ENCODE assay signal across 10 mouse cellular contexts in the genomic region with DNA sequence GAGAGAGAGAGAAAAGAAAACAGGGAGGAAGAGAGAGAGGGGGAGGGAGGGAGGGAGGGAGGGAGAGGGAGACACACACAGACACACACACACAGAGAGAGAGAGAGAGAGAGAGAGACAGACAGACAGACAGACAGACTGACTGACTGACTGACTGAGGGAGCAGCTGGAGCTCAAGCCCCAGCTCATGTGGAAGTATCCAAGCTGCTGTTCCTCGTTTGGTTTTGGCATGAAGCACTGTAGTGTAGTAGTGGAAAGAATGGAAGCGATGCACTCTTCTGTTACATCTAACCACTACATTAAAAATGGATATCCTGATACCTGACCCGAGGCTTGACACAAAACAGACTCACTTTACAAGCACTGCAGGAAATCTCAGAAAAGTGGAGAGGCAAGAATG. TPM values are rescaled to one million over a fixed set of nuclear protein-coding genes. Genes with fewer than 3 reads are reported as not detected.
DNase-seq lines count a peak whose midpoint lies in the region; ATAC-seq and TF ChIP-seq lines count a peak whose summit lies in the region.
"Had no signal": no experiment of that assay in that cellular context is flagged by ENCODE, and none has a peak within 500 bp of the region (broad histone marks: within the 10 kb centered on the region; RNA-seq: fewer than 3 reads in every experiment).

No protein-coding gene starts in this region.

- TF ChIP-seq EP300 in heart, postnatal 0 days (IDR thresholded peaks at IDR 0.05; ENCODE audit: low read depth), result no peak

- no peaks in the 10 kb centered on the region for H3K9me3 ChIP-seq in heart, postnatal 0 days (replicated peaks; ENCODE audit: control insufficient read depth, low read length)
- H3K9me3 ChIP-seq: midbrain, embryonic 10.5 days had no signal

- no peak for TF ChIP-seq POLR2A in small intestine, adult 2 months (IDR thresholded peaks at IDR 0.05; ENCODE audit: low read depth, low read length)

- TF ChIP-seq CTCF in layer of hippocampus, adult 2 months (conservative IDR thresholded peaks at IDR 0.05), result no peak
- TF ChIP-seq CTCF in heart, postnatal 0 days (IDR thresholded peaks at IDR 0.05; ENCODE audit: low read depth), result no peak
- no peak for TF ChIP-seq CTCF in small intestine, adult 2 months (IDR thresholded peaks at IDR 0.05; ENCODE audit: extremely low read depth, insufficient read length, insufficient replicate concordance, low read depth, low read length)

- no peaks in the 10 kb centered on the region for H3K36me3 ChIP-seq in heart, postnatal 0 days (replicated peaks; ENCODE audit: control insufficient read depth, insufficient read depth, low read length)
- H3K36me3 ChIP-seq in small intestine, adult 2 months (ENCODE audit: control insufficient read depth, insufficient read depth, low read length), result no peaks in the 10 kb centered on the region
- H3K36me3 ChIP-seq: midbrain, embryonic 10.5 days had no signal

- H3K9ac ChIP-seq in heart, postnatal 0 days (replicated peaks; ENCODE audit: low read depth, low read length), result no peak overlapping the region

- H3K4me2 ChIP-seq in heart, postnatal 0 days (ENCODE audit: low read depth, low read length), result peak overlapping the region; percentile 32

- DNase-seq in layer of hippocampus, adult 2 months (ENCODE audit: low spot score in 2 of 2), result no peak
- DNase-seq in layer of hippocampus, adult 9-10 months (ENCODE audit: low spot score), result no peak
- peak; percentile 29 for DNase-seq in forelimb bud, embryonic 11.5 days (ENCODE audit: low read depth, low spot score)
- DNase-seq in heart, postnatal 0 days (ENCODE audit: low spot score), result peak; percentile 52
- DNase-seq in right cerebral cortex, postnatal 10 days (ENCODE audit: low spot score in 2 of 2), result no peak
- DNase-seq: adrenal gland, postnatal 36 days; cerebellum, postnatal 25 days had no signal

- ATAC-seq in heart, postnatal 0 days (ENCODE audit: insufficient read depth, low read depth), result peak; percentile 79
- ATAC-seq in erythroblast, adult 5-6 weeks (replicated peaks; ENCODE audit: low FRiP score, poor library complexity, severe bottlenecking), result no peak

- H3K27ac ChIP-seq in layer of hippocampus, adult 2 months, result peak overlapping the region; percentile 43; the same call in 1 of the 2 replicates
- H3K27ac ChIP-seq in heart, postnatal 0 days (ENCODE audit: low read depth), result peak overlapping the region; percentile 68
- H3K27ac ChIP-seq in small intestine, adult 2 months (ENCODE audit: insufficient read depth, low read depth, low read length), result peak overlapping the region; percentile 28; the same call in 1 of the 2 replicates
- H3K27ac ChIP-seq: midbrain, embryonic 10.5 days had no signal

- 15% methylated on average over 3 of the region's 3 CpGs for WGBS in heart, postnatal 0 days
- 61% methylated on average over 3 of the region's 3 CpGs for WGBS in small intestine, adult 2 months

- no peaks in the 10 kb centered on the region for H3K27me3 ChIP-seq in heart, postnatal 0 days (ENCODE audit: control insufficient read depth, insufficient read depth, low read length)
- no peaks in the 10 kb centered on the region for H3K27me3 ChIP-seq in small intestine, adult 2 months (ENCODE audit: control insufficient read depth, insufficient read depth, low read length)

- H3K4me3 ChIP-seq in layer of hippocampus, adult 2 months, result no peak overlapping the region
- 0 out of 2 replicates have a peak overlapping the region, but pooled peaks have one; percentile 15 for H3K4me3 ChIP-seq in heart, postnatal 0 days (ENCODE audit: low read depth, low read length)
- no peak overlapping the region for H3K4me3 ChIP-seq in small intestine, adult 2 months (ENCODE audit: low read depth, low read length)
- H3K4me3 ChIP-seq: midbrain, embryonic 10.5 days had no signal

- no peaks in the 10 kb centered on the region for H3K4me1 ChIP-seq in heart, postnatal 0 days (ENCODE audit: control insufficient read depth, insufficient read depth)
- H3K4me1 ChIP-seq in small intestine, adult 2 months (ENCODE audit: control insufficient read depth, insufficient read depth, insufficient read length, low read length), result no peaks in the 10 kb centered on the region
- H3K4me1 ChIP-seq: midbrain, embryonic 10.5 days had no signal

RNA-seq across cellular contexts. Expression of a gene that starts 1.4 kb away (rescaled TPM):
- 1 to 10 TPM in 1 of 2 experiments, under 1 TPM in 1; 0.83 to 1.2 TPM for total RNA-seq in layer of hippocampus, adult 2 months (2021)
- 45.8 and 67.5 TPM in 2 replicates for total RNA-seq in heart, postnatal 0 days (2014; rRNA removed; ENCODE audit: low replicate concordance)
- polyA plus RNA-seq in heart, postnatal 0 days (2015; fragmentation: Nextera tagmentation; extraction: Ambion mirVana), result 56.0 and 62.7 TPM in 2 replicates
- 0.06 and 0.18 TPM in 2 replicates for polyA plus RNA-seq in small intestine, adult 2 months (2012; rRNA removed)
- not detected in 2 replicates for total RNA-seq in erythroblast, adult 5-6 weeks (2015; ENCODE audit: low replicate concordance)
- total RNA-seq in erythroblast, adult 5-6 weeks (2017; ENCODE audit: low replicate concordance), result not detected in 2 replicates

RNA-seq across cellular contexts. Expression of a gene that starts 36.6 kb away (rescaled TPM):
- total RNA-seq in layer of hippocampus, adult 2 months (2021), result under 1 TPM; 0.31 to 0.59 TPM
- not detected in 2 replicates for total RNA-seq in heart, postnatal 0 days (2014; rRNA removed; ENCODE audit: low replicate concordance)
- 0.43 and 0.59 TPM in 2 replicates for polyA plus RNA-seq in heart, postnatal 0 days (2015; fragmentation: Nextera tagmentation; extraction: Ambion mirVana)
- polyA plus RNA-seq in small intestine, adult 2 months (2012; rRNA removed), result not detected in 2 replicates
- total RNA-seq in erythroblast, adult 5-6 weeks (2015; ENCODE audit: low replicate concordance), result 1.5 TPM in 1 of 2 replicates, not detected in the other
- total RNA-seq in erythroblast, adult 5-6 weeks (2017; ENCODE audit: low replicate concordance), result 1.4 TPM in 1 of 2 replicates, not detected in the other

RNA-seq across cellular contexts. Expression of a gene that starts 41.0 kb away (rescaled TPM):
- 1 to 10 TPM; 6.5 to 8.1 TPM for total RNA-seq in layer of hippocampus, adult 2 months (2021)
- 5.3 and 6.6 TPM in 2 replicates for total RNA-seq in heart, postnatal 0 days (2014; rRNA removed; ENCODE audit: low replicate concordance)
- polyA plus RNA-seq in heart, postnatal 0 days (2015; fragmentation: Nextera tagmentation; extraction: Ambion mirVana), result 5.7 and 6.4 TPM in 2 replicates
- polyA plus RNA-seq in small intestine, adult 2 months (2012; rRNA removed), result 0.17 and 0.19 TPM in 2 replicates
- total RNA-seq in erythroblast, adult 5-6 weeks (2015; ENCODE audit: low replicate concordance), result not detected in 2 replicates
- total RNA-seq in erythroblast, adult 5-6 weeks (2017; ENCODE audit: low replicate concordance), result 0.09 and 0.70 TPM in 2 replicates

RNA-seq across cellular contexts. Expression of a gene that starts 52.5 kb away (rescaled TPM):
- total RNA-seq in layer of hippocampus, adult 2 months (2021), result 1 to 10 TPM in 1 of 2 experiments, under 1 TPM in 1; 0.79 to 1.7 TPM
- total RNA-seq in heart, postnatal 0 days (2014; rRNA removed; ENCODE audit: low replicate concordance), result 0.04 and 0.27 TPM in 2 replicates
- 0.70 and 0.72 TPM in 2 replicates for polyA plus RNA-seq in heart, postnatal 0 days (2015; fragmentation: Nextera tagmentation; extraction: Ambion mirVana)
- polyA plus RNA-seq in small intestine, adult 2 months (2012; rRNA removed), result not detected in 2 replicates
- 0.77 and 0.84 TPM in 2 replicates for total RNA-seq in erythroblast, adult 5-6 weeks (2015; ENCODE audit: low replicate concordance)
- 3.0 and 5.4 TPM in 2 replicates for total RNA-seq in erythroblast, adult 5-6 weeks (2017; ENCODE audit: low replicate concordance)

Comparison
In these comparisons a context has a peak if more than half of its experiments do, and no peak if none do; other contexts are left out.
1. DNase-seq: peak in forelimb bud, embryonic 11.5 days (single experiment) and heart, postnatal 0 days (single experiment); none in layer of hippocampus, adult 2 months (0 of 2), layer of hippocampus, adult 9-10 months (single experiment) and right cerebral cortex, postnatal 10 days (0 of 2).
2. RNA of a gene that starts 1.4 kb away (total RNA-seq): 45.8 to 67.5 TPM in heart, postnatal 0 days; 0.83 to 1.2 TPM in layer of hippocampus, adult 2 months and not detected in erythroblast, adult 5-6 weeks; every median in the first group is over 10 times any median in the second.
3. Peak in every context shown above with its lines, with median percentiles within 50 percentile points of each other: H3K27ac ChIP-seq.